Mouse (Mus musculus) forebrain, embryonic 14.5 days (tissue): Measurements from ENCODE around the gene Foxc2. TPM values are rescaled to one million over a fixed set of nuclear protein-coding genes. Genes with fewer than 3 reads are reported as not detected.

ENCODE experiments used
- microRNA-seq: library from miRNA; unstranded; fragments of <30 nt; microRNA quantifications from one replicate; pipeline ENCODE4, GENCODE M21; 2016
- polyA plus RNA-seq: library from polyadenylated mRNA; unstranded; fragments of >200 nt; fragmentation: Nextera tagmentation; extraction: Ambion mirVana; gene quantifications from 2 replicates; pipeline ENCODE4 v1.2.1, GENCODE M21; 2014

The Foxc2 gene
- polyA plus RNA-seq, 1 experiment from 2014 or later = 1.1 TPM

Small RNA genes lying within 50 kb of the gene (microRNA-seq; reads per million reads assigned to microRNA genes)
- gene Gm27530 = not detected

Other genes with a start within 250 kb of the Foxc2 start
- 0.52 and 0.69 TPM in 2 replicates for gene Foxf1, start 31.8 kb upstream of the Foxc2 start, polyA plus RNA-seq
- gene Mthfsd, start 7.8 kb upstream of the Foxc2 start, polyA plus RNA-seq = 47.4 and 47.6 TPM in 2 replicates
- 0.13 TPM in 1 of 2 replicates, not detected in the other for gene Foxl1, start 11.8 kb downstream of the Foxc2 start, polyA plus RNA-seq